Mouse (Mus musculus) CD4-positive naive resting alpha-beta T cell, adult 57 days (primary cell): ENCODE data around the gene Cxcl2. TPM values are rescaled to one million over a fixed set of nuclear protein-coding genes. Genes with fewer than 3 reads are reported as not detected.

ENCODE experiments used
- total RNA-seq: library from RNA; stranded (reverse); gene quantifications from one replicate; pipeline ENCODE4 v1.2.4, GENCODE M21; 2023

Cxcl2 gene
- 7.3 TPM for total RNA-seq

GRCm38 (mm10) chr5:90903339-90904020, at the start of gene Cxcl2:
Cxcl2 (plus strand) TSS chr5:90903871.

GRCm38 (mm10) chr5:90890519-90891463, 12.9 kb upstream of the Cxcl2 start, which contains the start of gene Cxcl1:
Cxcl1 (plus strand) TSS chr5:90891241.

GRCm38 (mm10) chr5:90930971-90931851, 27.5 kb downstream of the Cxcl2 start, which contains the start of gene Mthfd2l:
Mthfd2l (plus strand) TSS chr5:90931117.

Other genes with a start within 250 kb of the Cxcl2 start
- 0.62 TPM for gene Cxcl5, start 144.5 kb upstream of the Cxcl2 start, total RNA-seq
- gene Ppbp, start 135.4 kb upstream of the Cxcl2 start, total RNA-seq = 7.9 TPM
- gene Pf4, start 131.4 kb upstream of the Cxcl2 start, total RNA-seq = 4.3 TPM
- gene Cxcl3, start 117.8 kb upstream of the Cxcl2 start, total RNA-seq = not detected
- gene Cxcl15, start 109.3 kb upstream of the Cxcl2 start, total RNA-seq = not detected
- 0.65 TPM for gene Cxcl1, start 12.6 kb upstream of the Cxcl2 start, total RNA-seq
- gene Mthfd2l, start 27.2 kb downstream of the Cxcl2 start, total RNA-seq = 4.6 TPM
- not detected for gene Epgn, start 123.6 kb downstream of the Cxcl2 start, total RNA-seq
- gene Ereg, start 170.8 kb downstream of the Cxcl2 start, total RNA-seq = not detected
- 0.65 TPM for gene Areg, start 235.7 kb downstream of the Cxcl2 start, total RNA-seq